Mouse (Mus musculus) layer of hippocampus, postnatal 25 days (tissue): ENCODE measurements at regions not wholly inside any gene's neighbourhood (a gene's known extent, or its start where the extent isn't known, plus 50 kb on each side); places are given as distances from the start of the nearest gene placed in this dataset.

ENCODE experiments used
- DNase-seq, 2 experiments: peaks; one replicate each; pipeline ENCODE4 v3.0.0; 2022; ENCODE audit warnings: mixed read lengths in 2 of 2, low spot score in 1 of 2; ENCODE audit errors: extremely low spot score in 1 of 2

DNA sequence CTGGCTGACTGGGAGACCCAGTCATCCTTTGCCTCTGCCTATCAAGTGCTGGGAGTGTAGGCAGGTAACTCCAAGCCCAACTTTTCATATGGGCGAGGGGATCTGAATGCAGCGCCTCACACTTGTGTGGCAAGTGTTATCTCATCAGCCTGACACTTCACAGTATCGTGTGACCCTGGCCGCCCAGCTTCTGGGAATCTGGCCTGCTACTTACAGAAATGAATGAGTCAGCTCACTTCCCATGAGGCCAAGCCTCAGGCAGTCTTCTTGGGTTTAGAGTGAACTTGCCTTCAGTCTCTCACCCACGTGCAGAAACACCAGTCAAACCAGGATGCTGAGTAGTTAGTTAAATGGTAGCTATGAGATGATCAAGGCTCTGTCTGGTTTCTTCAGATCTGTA, 156.5 kb downstream of the En1 start:
- DNase-seq, result no peak

DNA sequence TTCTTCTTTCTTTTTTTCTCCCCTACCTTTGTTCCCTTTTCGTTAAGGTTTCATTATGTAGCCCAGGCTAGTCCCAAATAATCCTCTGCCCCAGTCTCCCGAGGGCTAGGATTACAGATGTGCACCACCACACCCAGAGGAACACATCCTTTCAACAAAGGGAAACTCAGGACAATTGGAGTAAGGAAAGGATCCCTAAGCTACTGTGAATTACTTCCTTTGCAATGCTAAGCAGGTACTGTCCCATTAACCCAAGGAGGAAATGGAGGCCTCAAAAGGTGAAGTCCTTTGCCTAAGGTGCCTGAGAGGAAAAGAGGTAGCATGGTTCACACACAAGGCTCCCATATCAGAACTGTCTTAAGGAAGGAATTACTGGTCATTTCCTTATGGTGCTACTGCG, 157.2 kb downstream of the En1 start:
- no peak for DNase-seq

DNA sequence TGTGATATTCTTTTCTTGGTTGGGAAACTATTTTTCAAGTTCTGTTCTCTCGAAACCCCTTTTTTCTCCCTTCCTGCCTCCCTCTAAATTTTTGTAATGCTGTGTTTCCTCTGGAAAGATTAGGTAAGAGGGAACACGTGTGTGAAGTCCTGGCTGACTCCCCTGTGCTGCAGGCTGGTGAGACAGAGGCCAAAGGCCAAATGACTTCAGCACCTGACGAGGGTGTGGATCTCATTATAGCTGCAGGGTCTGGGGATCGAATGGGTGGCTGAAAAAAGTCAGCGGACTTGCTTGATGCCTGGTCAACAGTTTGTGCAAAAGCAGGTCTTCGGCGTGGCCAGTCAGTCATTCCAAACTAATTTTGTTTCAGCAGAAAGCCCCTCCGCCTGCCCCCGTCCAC, 159.1 kb downstream of the En1 start:
- DNase-seq, result no peak

DNA sequence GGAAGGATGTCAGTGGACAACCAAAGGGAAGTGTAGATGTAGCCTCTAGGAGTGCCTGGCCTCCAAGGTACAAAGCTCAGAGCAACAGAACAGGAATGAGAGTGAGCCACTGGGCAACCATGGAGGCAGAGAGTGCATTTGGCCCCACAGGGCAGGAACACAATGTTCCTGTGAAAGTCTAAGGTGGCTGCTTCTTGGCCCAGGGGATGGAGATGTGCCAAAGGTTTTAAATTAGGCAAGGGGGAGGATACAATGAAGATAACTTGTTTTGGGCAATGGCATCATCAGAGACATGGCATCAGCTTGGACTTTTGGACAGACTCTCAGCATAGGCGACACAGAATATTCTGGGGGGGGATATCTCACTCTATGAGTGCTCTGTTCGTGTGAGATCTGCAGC, 160.3 kb downstream of the En1 start:
- DNase-seq, result no peak

DNA sequence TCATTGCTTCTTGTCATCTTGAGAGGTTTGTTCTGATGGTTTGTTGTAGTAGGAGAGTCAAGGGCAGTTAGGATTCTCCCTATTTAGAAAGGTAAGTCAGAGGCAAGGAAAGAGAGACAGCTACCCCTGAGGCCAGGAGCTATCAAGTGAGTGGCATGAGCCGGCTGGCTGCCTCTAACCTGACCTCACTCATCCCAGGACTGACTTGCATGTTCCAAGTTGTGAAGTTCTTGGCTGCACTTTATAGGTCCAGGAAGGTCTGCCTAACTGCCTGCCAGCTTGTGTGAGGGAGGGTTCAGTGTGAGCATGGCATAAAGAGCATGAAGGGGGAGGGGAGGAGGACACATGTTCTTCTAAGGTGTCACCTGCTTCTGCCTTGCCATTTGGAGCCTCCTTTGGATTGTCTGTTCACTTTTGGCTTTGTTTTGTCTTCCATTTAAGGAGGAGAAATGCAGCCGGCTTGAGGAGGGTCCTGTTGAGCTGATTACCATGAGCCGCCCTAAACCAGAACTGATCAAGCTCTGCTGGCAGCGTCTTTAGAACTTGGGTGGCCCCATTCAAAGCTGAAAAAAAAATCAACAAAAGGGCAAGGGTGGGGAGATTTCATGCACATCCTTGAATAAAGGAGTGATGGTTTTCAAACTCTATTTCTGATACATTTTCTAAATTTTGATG, 160.8 kb downstream of the En1 start:
- DNase-seq, result no peak

DNA sequence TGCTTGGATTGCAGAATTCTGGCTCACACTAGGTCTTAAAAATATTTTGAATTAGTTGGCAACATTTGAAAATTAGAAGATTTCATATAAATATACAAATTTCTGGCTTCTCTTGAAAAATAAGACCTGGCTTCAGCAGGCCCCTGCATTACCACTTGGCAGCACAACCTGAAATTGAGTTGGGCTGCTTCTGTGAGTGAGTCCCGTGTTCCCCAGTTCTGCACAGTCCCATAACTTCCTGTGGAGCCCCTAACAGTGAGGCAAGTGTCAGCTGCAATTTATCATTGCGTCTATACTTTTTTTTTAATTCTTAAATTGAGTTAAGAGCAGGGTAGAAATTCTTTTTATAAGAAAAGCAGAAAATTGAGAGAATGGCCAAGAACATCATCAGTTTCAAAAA, 164.8 kb downstream of the En1 start:
- DNase-seq, result no peak

DNA sequence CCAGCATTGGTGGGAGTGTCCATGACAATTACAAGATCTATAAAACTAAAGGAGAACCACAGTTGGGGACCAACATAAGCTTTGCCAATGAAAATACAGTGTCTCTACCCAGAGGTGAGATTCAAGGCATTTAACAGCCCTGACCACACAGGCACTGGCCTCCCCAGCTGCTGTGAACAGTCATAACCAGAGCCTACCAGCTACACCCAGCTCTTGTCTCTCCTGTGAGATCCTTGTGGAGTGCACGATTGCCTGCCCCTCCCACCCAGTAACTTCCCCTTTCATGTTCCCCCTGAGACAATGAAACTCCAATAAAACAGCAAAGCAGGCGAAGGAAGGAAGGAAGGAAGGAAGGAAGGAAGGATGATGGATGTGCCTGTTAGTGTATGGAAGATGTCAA, 169.1 kb downstream of the En1 start:
- DNase-seq, result no peak

DNA sequence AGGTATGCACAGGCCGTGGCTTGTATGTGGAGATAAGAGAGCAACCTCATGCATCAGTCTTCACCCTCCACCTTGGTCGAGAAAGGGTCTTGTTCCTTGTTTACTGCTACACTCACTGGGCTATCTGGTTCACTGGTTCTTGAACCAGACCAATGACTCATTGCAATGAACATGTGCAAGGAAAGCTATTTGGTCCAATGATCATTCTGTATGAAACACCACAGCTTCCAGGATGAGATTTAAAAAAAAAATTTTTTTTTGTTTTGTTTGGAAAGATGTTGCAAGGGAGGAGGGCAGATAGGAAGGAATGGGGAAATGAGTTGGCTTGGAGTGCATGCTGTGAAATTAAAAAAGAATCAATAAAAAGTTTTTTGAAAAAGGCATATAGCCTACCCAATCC, 174.7 kb downstream of the En1 start:
- DNase-seq, result no peak

DNA sequence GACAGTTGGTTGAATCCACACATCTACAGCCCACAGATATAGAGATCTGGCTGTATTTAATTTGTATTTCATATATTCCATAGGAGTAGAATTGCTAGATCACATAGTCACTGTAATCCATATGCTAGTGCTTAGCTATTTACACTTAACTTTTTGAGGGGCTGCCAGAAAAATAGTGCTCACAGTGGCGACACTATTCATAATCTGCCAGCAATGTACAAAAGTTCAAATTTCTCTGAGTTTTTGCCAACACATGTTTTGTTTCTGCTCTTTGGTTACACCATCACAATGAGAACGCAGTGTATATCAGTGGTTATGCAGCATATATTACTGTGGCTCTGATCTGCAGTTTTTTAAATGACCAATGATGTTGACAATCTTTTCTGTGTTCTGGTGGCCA, 175.2 kb downstream of the En1 start:
- no peak for DNase-seq

DNA sequence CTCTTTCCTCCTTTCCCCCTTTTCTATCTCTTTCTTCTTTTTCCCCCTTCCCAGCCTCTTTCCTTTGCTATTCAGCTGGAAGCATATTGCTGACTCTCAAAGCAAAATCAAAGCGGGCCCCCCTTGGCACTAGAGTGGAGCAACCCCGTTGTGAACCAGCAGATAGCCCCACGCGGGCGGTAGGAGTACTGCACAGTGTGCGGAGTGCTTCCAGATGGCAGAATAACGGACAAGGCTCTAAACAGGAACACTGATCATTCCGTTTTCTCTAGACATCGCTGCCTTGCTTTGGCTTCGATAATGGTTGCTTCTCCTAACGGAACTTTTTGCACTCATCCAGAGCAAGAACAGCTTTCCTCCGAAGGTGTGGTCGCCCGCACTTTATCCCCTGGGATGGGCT, 193.0 kb downstream of the En1 start:
- DNase-seq, result peak in 1 of 2 experiments; percentile 50

DNA sequence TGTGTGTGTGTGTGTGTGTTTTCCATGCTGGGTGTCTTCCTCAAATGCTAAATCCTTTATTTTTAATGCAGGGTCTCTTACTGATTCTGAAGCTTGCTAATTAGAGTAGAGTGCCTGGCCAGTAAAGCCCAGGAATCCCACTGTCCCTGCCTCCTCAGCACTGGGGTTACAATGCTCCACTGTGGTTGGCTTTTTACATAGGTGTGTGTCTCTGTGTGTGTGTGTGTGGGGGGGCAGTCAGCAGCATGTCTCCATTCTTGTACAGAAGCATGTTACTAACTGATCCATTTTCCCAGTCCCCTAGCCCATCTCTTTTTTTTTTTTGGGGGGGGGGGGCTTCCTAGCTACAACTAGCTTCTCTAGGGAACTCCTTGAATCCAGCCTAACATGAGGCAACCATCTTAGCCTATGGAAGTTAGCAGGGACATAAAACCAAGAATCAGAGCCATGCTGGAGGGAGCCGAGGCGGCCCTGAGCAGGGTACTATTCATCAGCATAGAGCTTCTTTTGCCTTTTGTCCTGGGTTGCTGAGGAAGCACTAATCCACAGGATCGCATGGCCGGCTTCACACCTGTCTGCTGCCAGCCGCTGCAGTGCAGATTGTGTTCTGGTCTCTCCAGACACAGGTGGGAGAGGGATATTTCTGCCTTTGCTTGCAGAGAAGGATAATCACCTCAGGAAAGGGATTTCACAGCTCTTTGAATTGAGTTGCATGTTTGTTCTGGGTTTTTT, 199.2 kb downstream of the En1 start:
- DNase-seq, result no peak

DNA sequence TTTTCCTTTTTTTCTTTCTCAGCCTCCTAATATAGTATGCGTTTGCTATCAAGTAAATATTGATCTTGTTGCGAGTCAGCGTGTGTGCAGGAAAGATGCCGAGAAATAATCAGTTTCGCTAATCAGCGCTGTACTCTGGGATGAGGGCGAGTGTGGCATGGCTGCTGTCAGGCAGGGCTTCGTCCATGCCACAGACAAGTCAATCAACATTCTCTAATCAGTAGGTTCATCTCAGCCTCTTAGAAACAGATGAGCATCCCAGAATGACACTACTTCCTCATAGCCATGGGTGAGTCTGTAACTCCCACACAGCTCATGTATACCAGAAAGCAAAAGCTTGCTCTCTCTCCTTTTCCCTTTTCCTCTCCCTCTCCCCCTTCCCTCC, 199.8 kb downstream of the En1 start:
- no peak for DNase-seq

DNA sequence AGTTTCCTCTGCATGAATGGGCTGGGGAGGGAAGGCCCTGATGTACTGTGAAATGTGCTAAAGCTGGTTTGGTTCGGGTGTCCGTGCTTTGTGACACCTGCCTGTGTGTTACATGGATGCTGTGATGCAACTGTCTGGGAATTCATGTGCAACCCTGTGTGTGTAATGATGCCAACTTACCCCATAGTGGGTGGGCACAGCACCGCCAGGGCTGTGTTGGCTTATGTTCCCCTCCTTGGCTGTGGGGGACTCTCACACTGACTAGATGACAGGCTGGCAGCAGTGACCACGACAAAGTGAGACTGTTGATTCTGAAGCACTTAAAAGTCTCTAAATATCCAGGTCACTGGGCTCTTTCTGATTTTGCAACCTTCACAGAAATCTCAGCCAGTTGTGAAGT, 212.2 kb downstream of the En1 start:
- no peak for DNase-seq

DNA sequence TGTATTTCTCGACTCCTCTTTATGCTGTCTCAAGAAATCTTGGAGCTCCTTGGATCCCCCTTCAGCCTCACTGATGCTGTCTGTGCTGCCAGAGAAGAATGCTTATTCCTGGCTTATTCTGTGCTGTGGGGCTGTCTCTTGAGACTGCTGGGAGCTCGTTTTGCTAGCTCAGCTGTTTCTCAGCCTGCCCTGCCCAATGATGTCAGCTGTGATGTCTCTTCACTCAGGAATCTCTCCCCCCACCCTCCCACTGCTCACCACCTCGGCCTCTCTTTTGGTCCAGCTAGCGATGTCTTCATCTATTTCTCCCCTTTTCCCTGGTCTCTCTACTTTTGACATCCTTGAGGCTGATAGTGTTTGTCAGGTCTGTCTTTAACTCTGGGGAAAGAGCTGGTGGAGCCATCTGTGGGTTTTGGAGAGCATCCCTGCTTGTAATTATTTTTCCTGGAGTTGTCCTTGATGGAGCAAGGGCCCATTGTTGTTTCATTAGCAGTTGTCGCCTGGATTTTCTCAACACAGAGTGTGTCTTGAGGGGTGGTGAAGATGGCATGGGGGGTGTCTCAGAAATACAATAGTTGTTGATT, 214.1 kb downstream of the En1 start:
- DNase-seq, result no peak

DNA sequence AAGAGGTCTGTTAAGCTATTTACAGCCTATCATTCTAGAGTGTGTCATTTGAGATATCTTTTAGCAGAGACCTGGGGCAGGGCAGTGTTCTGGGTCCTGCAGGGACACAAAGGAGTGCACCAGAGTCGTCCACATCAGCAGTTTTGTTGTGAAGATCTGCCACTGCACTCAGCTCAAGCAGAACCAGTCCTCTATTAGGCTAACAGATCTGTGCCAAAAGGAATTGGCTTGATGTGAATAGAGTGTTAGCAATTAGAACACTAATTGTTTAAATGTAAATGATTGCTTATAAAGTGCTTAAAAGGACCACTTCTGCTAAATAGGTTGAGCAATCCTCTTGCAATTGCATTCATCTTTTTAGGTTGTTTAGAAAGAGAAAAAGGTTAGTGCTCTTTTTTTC, 215.3 kb downstream of the En1 start:
- no peak for DNase-seq

DNA sequence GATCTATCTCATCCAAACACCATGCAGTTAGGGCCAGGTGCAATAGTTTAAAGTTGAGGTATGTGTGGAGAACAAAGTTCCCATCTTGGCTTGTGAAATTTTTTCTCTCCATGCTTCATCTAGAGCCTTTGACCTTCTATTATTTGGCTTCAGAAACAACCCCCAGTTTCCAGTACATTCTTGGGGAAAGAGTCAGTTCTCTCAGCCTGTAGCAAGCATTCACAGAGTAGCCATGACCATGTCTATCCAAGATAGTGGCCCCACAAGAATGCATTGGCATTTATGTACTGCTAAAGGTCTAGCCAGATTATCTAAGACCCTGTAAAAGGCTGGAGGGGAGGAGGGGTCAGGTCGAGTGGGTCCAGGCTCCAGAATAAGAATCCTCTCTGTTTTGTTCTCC, 229.8 kb downstream of the En1 start:
- no peak for DNase-seq

DNA sequence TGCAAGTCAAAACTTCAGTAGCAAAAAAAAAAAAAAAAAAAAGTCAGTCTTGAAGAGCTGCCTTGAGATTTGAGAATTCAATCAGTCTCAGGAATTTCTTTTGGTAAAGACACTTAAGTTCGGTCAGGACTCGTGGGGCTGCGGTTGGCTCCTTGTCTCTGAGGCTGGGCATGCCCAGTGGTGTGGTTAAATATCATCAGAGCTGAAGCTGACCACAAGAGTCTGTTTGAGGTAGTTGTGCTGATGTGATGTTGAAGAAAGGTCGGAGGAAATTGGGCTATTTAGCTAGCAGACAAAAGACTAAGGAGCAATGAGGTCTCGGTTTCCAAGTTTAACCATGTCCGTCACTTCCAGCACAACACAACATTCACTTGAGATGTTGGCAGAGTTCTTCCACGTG, 240.4 kb downstream of the En1 start:
- no peak for DNase-seq

DNA sequence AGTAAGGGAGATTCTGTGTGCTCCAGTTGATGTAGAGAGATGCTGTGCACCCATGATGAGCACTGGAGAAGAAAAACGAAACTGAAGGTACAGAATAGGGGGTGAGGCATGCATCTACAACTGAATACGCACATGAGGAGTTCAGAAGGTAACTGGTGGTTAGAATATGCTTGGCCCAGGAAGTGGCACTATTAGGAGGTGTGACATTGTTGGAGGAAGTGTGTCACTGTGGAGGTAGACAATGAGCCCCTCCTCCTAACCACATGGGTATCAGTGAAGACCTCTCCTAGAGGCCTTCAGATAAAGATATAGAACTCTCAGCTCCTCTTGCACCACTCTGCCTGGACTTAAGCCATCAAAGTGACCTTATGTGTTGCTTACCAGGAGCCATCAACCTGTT, 243.9 kb downstream of the En1 start:
- no peak for DNase-seq

DNA sequence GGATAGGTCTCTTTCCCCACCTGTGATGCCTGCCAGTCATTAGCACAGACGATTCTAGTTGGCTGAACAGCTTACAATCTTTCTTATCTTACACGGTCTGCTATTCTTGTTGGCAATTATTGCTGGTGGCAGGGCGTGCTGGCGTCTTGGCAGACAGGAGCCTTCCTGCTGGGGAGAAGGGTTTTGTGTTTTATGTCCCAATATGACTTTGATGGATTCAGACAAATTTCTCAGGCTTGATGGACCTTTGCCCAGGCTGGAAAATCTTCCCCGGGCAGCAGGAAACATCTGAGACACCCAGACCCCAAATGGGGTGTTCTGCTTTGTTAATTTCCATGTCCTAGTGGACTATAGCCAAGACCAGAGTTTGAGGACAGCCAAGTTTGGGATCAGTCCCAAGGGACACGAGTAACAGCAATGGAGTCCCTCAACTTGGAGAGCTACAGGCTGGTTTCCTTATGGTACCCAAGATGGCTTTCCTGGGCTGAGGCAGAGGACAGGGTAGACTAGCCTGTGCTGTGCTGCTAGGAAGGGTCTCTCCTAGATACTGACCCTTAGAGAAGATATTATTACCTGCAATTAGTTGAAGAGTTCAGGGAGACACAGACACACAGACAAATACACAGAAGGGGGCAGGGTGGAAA, 249.8 kb downstream of the En1 start:
- no peak for DNase-seq

DNA sequence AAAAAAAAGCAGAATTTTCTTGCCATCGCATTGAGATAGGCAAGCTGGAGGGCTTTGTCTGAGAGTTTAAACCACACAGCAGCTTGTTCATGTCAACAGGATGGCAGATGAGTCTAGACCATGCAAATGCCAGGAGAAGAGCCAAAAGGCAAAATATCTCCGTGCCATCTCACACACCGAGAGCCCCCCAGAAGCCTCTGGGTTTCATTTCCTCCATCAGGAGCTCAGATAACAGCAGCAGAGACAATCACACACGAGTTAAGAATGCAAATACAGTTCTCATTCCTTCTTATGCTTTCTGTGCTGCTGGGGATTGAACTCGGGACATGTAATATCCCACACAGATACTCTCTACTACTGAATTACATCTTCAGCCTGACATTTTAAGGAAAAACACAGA, 255.3 kb downstream of the En1 start:
- DNase-seq, result no peak

DNA sequence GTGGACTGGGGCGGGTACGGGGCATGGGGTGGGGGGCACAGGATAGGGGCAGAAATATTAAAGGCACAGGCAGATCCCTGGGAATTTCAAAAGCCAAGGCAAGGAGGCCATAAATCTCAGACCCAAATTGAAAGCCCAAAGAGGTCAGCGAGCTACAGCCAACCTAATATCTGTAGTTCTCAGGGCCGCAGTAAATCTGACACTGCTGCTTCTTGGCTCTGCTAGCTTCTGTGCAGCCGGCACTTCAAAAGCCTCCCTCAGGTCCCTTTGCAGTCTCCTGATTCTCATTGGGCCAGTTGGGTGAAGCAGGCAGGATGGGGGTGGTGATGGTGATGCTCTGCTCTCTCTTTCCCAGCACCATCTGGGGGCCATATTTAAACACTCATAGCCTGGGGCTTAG, 257.3 kb downstream of the En1 start:
- DNase-seq, result no peak

DNA sequence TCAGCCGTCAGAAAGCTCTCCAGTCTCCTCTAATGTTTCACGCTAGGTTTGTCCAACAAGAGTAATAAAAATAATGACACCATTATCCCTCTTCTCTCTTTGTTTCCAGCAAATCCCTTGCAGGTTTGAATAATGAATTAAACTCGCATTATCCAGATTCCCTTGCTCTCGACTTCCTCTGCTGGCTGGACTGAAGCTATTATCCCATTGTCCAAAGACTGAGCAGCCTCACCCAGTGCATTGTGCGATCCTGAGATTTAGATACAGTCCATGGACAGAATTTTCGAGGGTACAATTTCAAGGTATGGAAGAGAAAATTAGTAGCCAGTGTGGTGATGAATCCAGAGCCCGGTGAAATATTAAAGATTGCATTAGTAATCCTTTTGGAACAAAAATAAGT, 270.3 kb downstream of the En1 start:
- DNase-seq, result no peak
